Mouse (Mus musculus): ENCODE measurements around the gene Fam149b.

GRCm38 (mm10) chr14:20388441-20389129 is 40.6 kb downstream of the Fam149b start, which contains the start of gene Dnajc9:
- no peak for TF ChIP-seq FOSL1 (IDR thresholded peaks at IDR 0.05; ENCODE audit: insufficient read depth, low read length, poor library complexity, severe bottlenecking)
- no peak for TF ChIP-seq MYOD1 (IDR thresholded peaks at IDR 0.05; ENCODE audit: control insufficient read depth, insufficient read length, low read depth)
- no peak for TF ChIP-seq CTCF (IDR thresholded peaks at IDR 0.05; ENCODE audit: control insufficient read depth, insufficient read depth, insufficient read length)
- no peak for TF ChIP-seq CEBPB (IDR thresholded peaks at IDR 0.05; ENCODE audit: low read depth)
